Mouse (Mus musculus) intestine, embryonic 15.5 days (tissue): ENCODE results near the gene Upp2. TPM values are rescaled to one million over a fixed set of nuclear protein-coding genes. Genes with fewer than 3 reads are reported as not detected.

ENCODE experiments used
- polyA plus RNA-seq: library from polyadenylated mRNA; unstranded; fragments of >200 nt; fragmentation: Nextera tagmentation; extraction: Ambion mirVana; gene quantifications from 2 replicates; pipeline ENCODE4 v1.2.1, GENCODE M21; 2015

Upp2 gene
- polyA plus RNA-seq, 1 experiment from 2014 or later, result 5.5 TPM

Other genes starting within 250 kb of the Upp2 start
- gene Acvr1c, start 209.4 kb upstream of the Upp2 start, polyA plus RNA-seq, result 3.7 and 4.2 TPM in 2 replicates
- gene Gm17409, start 97.2 kb upstream of the Upp2 start, polyA plus RNA-seq, result not detected in 2 replicates
- gene Acvr1, start 141 bp upstream of the Upp2 start, polyA plus RNA-seq, result 4.9 and 5.2 TPM in 2 replicates